Mouse (Mus musculus) intestine, embryonic 14.5 days (tissue): ENCODE results near the gene Atp5e. TPM values are rescaled to one million over a fixed set of nuclear protein-coding genes. Genes with fewer than 3 reads are reported as not detected.

ENCODE experiments used
- ATAC-seq: fragments of 200-750 bp; cut with Nextera tagmentation; replicated peaks from 2 replicates; pipeline ENCODE4 v1.8.0; 2017; ENCODE audit warnings: low read depth, moderate number of reproducible peaks, moderate TSS enrichment, moderate library complexity; ENCODE audit not compliant: low FRiP score, low TSS enrichment
- DNase-seq: peaks from one replicate; pipeline ENCODE4 v3.0.0-alpha.2; 2018; ENCODE audit warnings: low spot score
- H3K27ac ChIP-seq: fragments of 300-500 bp; sonication (generic); 2 replicates; pipeline ENCODE4 v1.5.1; 2014; ENCODE audit warnings: low read depth, mild to moderate bottlenecking, control low read depth
- H3K27me3 ChIP-seq: fragments of 300-500 bp; sonication (generic); replicated peaks from 2 replicates; pipeline ENCODE4 v1.6.1; 2014; ENCODE audit warnings: low read length, control low read depth; ENCODE audit not compliant: control insufficient read depth, insufficient read depth
- H3K36me3 ChIP-seq: fragments of 300-500 bp; sonication (generic); 2 replicates; pipeline ENCODE4 v1.6.1; 2014; ENCODE audit warnings: low read length, control low read depth; ENCODE audit not compliant: control insufficient read depth, insufficient read depth
- H3K4me1 ChIP-seq: fragments of 300-500 bp; sonication (generic); replicated peaks from 2 replicates; pipeline ENCODE4 v1.6.1; 2014; ENCODE audit warnings: low read length, control low read depth, mixed read lengths; ENCODE audit not compliant: control insufficient read depth, insufficient read depth
- H3K4me2 ChIP-seq: fragments of 300-500 bp; sonication (generic); 2 replicates; pipeline ENCODE4 v1.6.1; 2014; ENCODE audit warnings: low read length
- H3K4me3 ChIP-seq: fragments of 300-500 bp; sonication (generic); 2 replicates; pipeline ENCODE4 v1.5.1; 2014; ENCODE audit warnings: low read depth, low read length, control low read depth, mixed read lengths
- H3K9ac ChIP-seq: fragments of 300-500 bp; sonication (generic); 2 replicates; pipeline ENCODE4 v1.6.1; 2014; ENCODE audit warnings: mild to moderate bottlenecking, low read length
- H3K9me3 ChIP-seq: fragments of 300-500 bp; sonication (generic); 2 replicates; pipeline ENCODE4 v1.6.1; 2016; ENCODE audit warnings: low read length, control low read depth; ENCODE audit not compliant: control insufficient read depth
- WGBS: fragments of 180-500 bp; shearing (Covaris S2); extraction: QIAGEN DNeasy Blood & Tissue Kit; methylation state at CpG from one replicate; pipeline ENCODE4 v1.1.7; 2014; 5-methylcytosine and 5-hydroxymethylcytosine counted together
- polyA plus RNA-seq: library from polyadenylated mRNA; unstranded; fragments of >200 nt; fragmentation: Nextera tagmentation; extraction: Ambion mirVana; gene quantifications from 2 replicates; pipeline ENCODE4 v1.2.1, GENCODE M21; 2014

The Atp5e gene
- polyA plus RNA-seq, 1 experiment from 2014 or later: 949 TPM

DNA sequence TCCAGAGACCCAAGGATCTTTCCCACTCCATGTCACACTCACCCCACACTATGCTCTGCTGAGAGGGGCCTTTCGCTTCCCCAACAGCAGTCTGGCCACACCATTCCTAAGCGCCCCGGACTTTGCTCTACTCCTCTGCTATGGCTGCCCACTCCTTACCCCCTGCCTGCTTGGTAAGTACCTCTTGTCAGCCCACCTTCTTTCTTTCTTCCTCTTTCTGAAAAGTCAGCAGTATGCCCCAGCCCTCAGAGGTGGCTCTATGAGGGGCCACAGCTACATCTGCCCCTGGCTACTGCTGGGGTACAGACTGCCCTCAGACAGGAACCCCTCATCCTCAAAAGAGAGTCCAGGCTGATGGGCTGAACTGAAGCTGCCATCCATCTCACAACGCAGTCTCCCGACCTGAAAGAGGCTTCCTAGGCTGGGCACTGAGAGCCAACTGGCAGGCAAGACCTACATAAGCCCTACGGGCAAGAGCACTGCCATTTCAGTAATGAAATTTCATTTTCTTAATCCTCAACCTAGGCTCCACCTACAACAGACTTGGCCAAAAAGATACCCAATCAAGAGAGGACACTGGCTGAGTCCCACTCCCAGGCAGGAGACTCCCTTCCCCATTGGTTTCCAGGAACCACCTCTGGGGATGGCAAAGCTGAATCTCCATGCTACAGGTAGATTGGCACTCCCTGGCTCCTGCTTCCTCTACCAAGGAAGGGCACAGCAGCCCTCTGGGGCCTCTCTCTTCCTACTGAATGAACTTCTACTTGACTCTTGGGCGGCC lies 26.8 kb downstream of the Atp5e start:
- Histone ChIP-seq H3K27me3 (no peaks in the 10 kb centered on the region), H3K27ac (no peak overlapping the region), H3K9me3 (no peaks in the 10 kb centered on the region), H3K4me3 (no peak overlapping the region), H3K9ac (no peak overlapping the region), H3K36me3 (peaks cover 18% of the 10 kb centered on the region; the same call in 1 of the 2 replicates), H3K4me2 (no peak overlapping the region), H3K4me1 (peaks cover 15% of the 10 kb centered on the region)
- WGBS: 94% methylated on average over 7 of the region's 7 CpGs
- ATAC-seq (no peak), DNase-seq (no peak)

DNA sequence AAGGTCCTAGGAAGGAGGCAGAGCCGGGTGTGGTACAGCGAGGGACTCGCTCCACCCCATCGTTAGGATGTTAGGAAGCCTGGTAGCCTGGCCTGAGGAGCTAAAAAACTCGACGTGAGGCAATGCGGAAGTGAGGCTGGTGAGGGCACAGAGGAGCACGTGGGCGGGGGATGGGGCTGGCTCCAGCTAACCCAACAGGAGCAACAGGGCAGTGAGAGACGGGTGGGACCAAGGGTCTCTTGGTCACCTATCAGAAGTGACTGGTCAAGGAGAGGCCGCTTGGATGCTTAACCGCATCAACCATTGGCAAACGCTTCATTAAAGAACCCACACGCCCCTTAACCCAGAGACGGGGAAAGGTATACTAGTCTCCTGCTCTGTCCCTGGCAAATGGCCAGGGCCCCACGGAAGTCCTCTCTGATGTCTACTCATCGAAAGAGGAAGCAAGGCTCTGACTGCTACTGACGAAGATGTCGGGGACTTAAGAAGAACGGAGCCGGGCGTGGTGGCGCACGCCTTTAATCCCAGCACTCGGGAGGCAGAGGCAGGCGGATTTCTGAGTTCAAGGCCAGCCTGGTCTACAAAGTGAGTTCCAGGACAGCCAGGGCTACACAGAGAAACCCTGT lies 27.7 kb downstream of the Atp5e start:
- DNase-seq: no peak
- no peak overlapping the region for H3K4me2 ChIP-seq
- no peak for ATAC-seq
- no peak overlapping the region for H3K4me3 ChIP-seq
- no peak overlapping the region for H3K27ac ChIP-seq
- H3K9me3 ChIP-seq: no peaks in the 10 kb centered on the region
- WGBS: 88% methylated on average over 25 of the region's 26 CpGs
- H3K4me1 ChIP-seq: peaks cover 15% of the 10 kb centered on the region
- no peak overlapping the region for H3K9ac ChIP-seq
- H3K27me3 ChIP-seq: no peaks in the 10 kb centered on the region
- H3K36me3 ChIP-seq: peaks cover 23% of the 10 kb centered on the region

DNA sequence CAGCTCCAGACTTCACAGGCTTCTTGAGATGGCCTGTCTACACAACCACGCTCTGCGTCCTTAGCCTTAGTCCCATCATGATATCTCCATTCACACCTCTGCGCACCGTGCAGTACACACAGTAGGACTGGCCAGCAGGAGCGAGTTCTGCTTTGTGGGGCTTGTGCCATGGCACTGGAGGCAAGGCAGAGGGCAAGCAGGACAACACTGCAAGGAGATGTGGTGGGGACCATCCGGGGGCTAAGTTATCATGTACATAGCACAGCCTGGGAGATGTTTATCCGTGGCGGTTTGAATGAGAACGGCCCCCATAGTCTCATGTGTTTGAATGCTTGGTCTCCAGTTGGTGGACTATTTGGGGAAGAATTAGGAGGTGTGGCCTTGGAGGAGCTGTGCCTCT lies 29.0 kb downstream of the Atp5e start:
- H3K4me1 ChIP-seq: peaks cover 15% of the 10 kb centered on the region
- H3K9ac ChIP-seq: no peak overlapping the region
- H3K4me3 ChIP-seq: no peak overlapping the region
- ATAC-seq (no peak), DNase-seq (no peak)
- H3K9me3 ChIP-seq: no peaks in the 10 kb centered on the region
- no peaks in the 10 kb centered on the region for H3K27me3 ChIP-seq
- H3K4me2 ChIP-seq: no peak overlapping the region
- peaks cover 23% of the 10 kb centered on the region for H3K36me3 ChIP-seq
- no peak overlapping the region for H3K27ac ChIP-seq
- 96% methylated on average over 9 of the region's 9 CpGs for WGBS

DNA sequence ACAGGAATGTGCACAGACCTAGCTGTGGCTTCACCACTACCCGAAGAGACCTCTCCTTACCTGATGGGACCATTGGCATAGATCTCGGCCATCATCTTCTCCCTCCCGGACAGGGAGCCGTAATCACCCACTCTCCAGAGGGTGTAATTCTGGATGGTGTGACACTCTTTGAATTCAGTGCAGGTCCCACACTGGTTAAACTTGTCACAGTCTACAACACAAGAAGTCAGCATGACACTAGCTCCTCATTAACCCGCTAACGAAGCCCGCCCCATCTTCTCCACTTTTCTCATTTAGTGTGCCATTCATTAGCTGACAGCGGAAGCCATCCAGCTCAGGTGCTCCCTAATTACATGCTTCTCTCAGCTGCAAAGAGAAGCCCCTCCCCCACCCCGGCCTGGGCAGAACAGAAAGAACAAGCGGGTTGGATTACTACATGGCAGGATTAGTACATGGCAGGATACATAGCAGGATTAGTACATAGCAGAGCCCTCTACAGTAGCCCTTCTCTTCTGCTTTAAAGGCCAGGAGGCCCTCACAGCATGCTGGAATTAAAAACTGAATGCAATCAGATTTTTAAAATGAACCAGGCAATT lies 34.8 kb downstream of the Atp5e start:
- H3K27ac ChIP-seq: no peak overlapping the region
- no peaks in the 10 kb centered on the region for H3K4me1 ChIP-seq
- H3K27me3 ChIP-seq: no peaks in the 10 kb centered on the region
- H3K9me3 ChIP-seq: no peaks in the 10 kb centered on the region
- 87% methylated on average over 10 of the region's 10 CpGs for WGBS
- H3K36me3 ChIP-seq: peaks cover 69% of the 10 kb centered on the region
- no peak for DNase-seq
- no peak overlapping the region for H3K9ac ChIP-seq
- no peak overlapping the region for H3K4me3 ChIP-seq
- no peak overlapping the region for H3K4me2 ChIP-seq
- ATAC-seq: no peak

DNA sequence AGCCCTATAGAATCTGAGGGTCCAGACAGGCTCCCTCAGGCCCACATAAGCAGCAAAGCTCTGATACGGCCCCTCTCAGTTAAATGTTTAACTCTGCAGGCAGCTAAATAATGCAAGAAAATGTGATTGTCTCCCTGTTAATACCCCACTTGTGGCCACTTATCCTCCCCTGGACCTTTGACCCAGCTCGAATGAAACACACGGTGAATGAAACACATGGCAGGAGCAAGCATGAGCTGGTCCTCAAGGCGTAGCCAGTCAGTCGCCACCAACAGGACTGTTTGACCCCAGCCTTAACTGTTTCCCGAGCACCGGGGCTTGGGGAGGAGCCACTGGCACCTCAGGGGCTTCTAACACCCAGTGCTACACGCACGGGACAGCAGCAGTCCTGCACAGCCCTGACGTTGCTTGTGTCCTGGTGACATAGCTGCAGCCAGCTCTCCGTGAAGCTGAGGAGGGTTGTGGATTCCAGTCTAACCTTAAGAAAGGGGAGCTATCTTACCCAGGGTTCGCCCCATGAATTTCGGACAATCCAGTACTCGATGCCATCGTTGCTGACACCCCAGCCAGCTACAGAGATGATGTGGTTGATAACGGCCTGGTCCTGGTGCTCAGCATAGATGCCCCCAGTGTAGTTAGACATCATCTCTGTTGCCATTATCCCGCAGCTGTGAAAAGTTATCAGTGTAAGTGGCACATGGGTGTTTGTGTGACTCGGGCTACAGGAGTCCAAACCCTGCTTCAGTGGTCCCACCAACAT lies 35.6 kb downstream of the Atp5e start:
- Histone ChIP-seq H3K36me3 (peaks cover 73% of the 10 kb centered on the region), H3K27me3 (no peaks in the 10 kb centered on the region), H3K4me1 (no peaks in the 10 kb centered on the region), H3K4me3 (no peak overlapping the region), H3K4me2 (no peak overlapping the region), H3K9me3 (no peaks in the 10 kb centered on the region), H3K9ac (no peak overlapping the region), H3K27ac (no peak overlapping the region)
- no peak for DNase-seq
- ATAC-seq: no peak
- 81% methylated on average over 18 of the region's 18 CpGs for WGBS

DNA sequence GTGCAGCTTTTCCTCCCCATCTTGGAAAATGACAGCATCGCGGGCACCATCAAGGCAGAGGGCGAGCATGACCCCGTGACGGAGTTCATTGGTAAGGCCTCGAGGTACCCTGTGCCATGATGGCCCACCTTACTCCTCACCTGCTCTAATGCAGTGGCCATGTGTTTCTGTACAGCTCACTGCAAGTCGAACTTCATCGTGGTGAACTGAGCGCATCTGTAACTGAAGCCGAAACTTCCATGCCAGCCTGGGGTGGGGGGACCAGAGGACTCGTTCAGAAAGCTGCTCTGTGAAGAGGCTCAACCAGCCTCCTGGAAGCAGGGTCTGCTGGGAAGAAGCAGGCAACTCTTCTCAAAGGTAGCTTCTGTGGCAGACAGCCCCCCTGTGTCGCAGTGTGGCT lies 37.0 kb downstream of the Atp5e start:
- Histone ChIP-seq H3K27ac (no peak overlapping the region), H3K36me3 (peaks cover 81% of the 10 kb centered on the region), H3K4me1 (no peaks in the 10 kb centered on the region), H3K4me3 (no peak overlapping the region), H3K27me3 (no peaks in the 10 kb centered on the region), H3K4me2 (no peak overlapping the region), H3K9me3 (no peaks in the 10 kb centered on the region), H3K9ac (no peak overlapping the region)
- 92% methylated on average over 12 of the region's 12 CpGs for WGBS
- ATAC-seq (no peak), DNase-seq (no peak)

DNA sequence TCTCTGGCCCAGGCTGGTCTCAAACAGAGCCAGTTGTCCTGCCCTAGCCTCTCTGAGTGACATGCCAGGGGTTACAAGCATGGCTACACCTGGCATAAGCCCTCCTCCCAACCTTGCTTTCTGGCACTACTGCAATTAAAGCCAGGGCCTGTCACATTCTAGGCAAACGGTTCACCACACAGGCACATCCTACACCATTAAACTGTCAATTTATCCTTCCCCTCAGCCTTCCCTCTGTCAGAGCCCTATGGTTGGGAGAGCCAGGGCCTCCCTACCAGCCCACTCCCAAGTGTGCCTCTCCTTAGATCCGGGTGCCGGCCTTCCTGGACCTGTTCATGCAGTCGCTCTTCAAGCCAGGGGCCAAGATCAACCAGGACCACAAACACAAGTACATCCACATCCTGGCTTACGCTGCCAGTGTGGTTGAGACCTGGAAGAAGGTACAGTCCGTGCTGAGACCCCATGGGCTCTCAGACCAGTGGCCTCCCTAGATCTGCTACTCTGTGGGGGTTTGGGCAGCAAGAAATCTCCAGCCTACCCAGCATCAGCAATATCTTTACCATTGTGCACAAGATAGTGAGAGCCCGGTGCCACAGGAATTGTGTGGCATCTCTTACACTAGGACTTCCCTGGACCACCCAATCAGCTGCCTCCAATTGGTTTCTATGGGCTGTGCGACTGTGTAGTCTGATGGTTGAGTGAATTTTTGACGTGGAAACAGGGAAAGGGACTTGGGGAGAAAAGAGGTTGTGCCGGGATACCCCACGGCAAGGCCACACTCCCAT lies 39.4 kb downstream of the Atp5e start:
- DNase-seq: no peak
- peaks cover 97% of the 10 kb centered on the region for H3K36me3 ChIP-seq
- WGBS: 88% methylated on average over 11 of the region's 11 CpGs
- no peak overlapping the region for H3K4me2 ChIP-seq
- no peak overlapping the region for H3K4me3 ChIP-seq
- H3K9me3 ChIP-seq: no peaks in the 10 kb centered on the region
- H3K4me1 ChIP-seq: no peaks in the 10 kb centered on the region
- no peak overlapping the region for H3K9ac ChIP-seq
- H3K27me3 ChIP-seq: no peaks in the 10 kb centered on the region
- no peak for ATAC-seq
- no peak overlapping the region for H3K27ac ChIP-seq

DNA sequence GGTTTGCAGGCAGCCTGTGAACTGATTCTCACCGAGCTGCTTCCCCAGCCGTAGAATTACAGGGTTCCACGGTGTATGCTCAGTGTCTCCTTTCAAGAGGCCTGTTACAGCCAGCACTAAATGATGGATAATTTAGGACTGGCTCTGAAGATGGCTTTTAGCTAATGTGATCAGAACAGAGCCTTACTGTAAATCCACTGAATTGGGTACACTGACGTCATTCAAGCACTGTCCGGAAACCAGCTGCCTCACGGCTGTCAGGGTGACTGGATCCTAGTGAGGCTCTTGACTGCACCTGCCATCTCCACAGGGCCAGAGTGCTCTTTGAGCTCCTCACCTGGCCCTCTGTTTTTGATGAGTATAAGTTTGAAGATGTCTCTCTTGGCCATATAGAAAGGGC lies 42.8 kb downstream of the Atp5e start:
- H3K9me3 ChIP-seq: no peaks in the 10 kb centered on the region
- no peak for DNase-seq
- peaks cover 69% of the 10 kb centered on the region for H3K36me3 ChIP-seq

More for the DNA sequence above, 42.8 kb downstream of the Atp5e start:
- H3K4me2 ChIP-seq: no peak overlapping the region
- H3K4me3 ChIP-seq: no peak overlapping the region
- H3K9ac ChIP-seq: no peak overlapping the region
- 76% methylated on average over 6 of the region's 6 CpGs for WGBS
- H3K4me1 ChIP-seq: peaks cover 5% of the 10 kb centered on the region; the same call in 1 of the 2 replicates
- ATAC-seq: no peak; the same call in 1 of the 2 replicates
- H3K27me3 ChIP-seq: no peaks in the 10 kb centered on the region
- no peak overlapping the region for H3K27ac ChIP-seq
